Mouse (Mus musculus): ENCODE measurements around the gene Insr.
"Not testable (repeated sequence)": the region's sequence is repeated elsewhere in the genome, so short reads cannot be mapped to it uniquely, and the experiment has no call there.

Gene Insr

GRCm38 (mm10) chr8:3278934-3279720 lies at the start of gene Insr:
Gene Insr, minus strand, starts transcription at chr8:3279617.
- DNase-seq, result peak; percentile 96

- no peak for DNase-seq
These were observed 48.3 kb upstream of the Insr start for GRCm38 (mm10) chr8:3327538-3328245.

- no peak for DNase-seq
These were observed 47.6 kb upstream of the Insr start for GRCm38 (mm10) chr8:3327056-3327455.

- DNase-seq, result no peak
These were observed 44.8 kb upstream of the Insr start for GRCm38 (mm10) chr8:3324253-3324652.

GRCm38 (mm10) chr8:3319267-3319666 lies 39.9 kb upstream of the Insr start:
- not testable (repeated sequence) for DNase-seq

- no peak for DNase-seq
These were observed 37.2 kb upstream of the Insr start for GRCm38 (mm10) chr8:3316585-3316984.

- DNase-seq, result no peak
These were observed 34.9 kb upstream of the Insr start for GRCm38 (mm10) chr8:3314345-3314744.

- DNase-seq, result no peak
These were observed 34.4 kb upstream of the Insr start for GRCm38 (mm10) chr8:3313843-3314242.

- not testable (repeated sequence) for DNase-seq
These were observed 34.0 kb upstream of the Insr start for GRCm38 (mm10) chr8:3313417-3313816.

GRCm38 (mm10) chr8:3311482-3311881 lies 32.1 kb upstream of the Insr start:
- DNase-seq, result no peak

- no peak for DNase-seq
These were observed 30.2 kb upstream of the Insr start for GRCm38 (mm10) chr8:3309636-3310035.

GRCm38 (mm10) chr8:3308205-3308800 lies 28.9 kb upstream of the Insr start:
- DNase-seq, result not testable (repeated sequence)

- no peak for DNase-seq
These were observed 22.7 kb upstream of the Insr start for GRCm38 (mm10) chr8:3302131-3302530.

- DNase-seq, result no peak
These were observed 19.9 kb upstream of the Insr start for GRCm38 (mm10) chr8:3299322-3299721.

- DNase-seq, result no peak
These were observed 6.4 kb upstream of the Insr start for GRCm38 (mm10) chr8:3285824-3286223.

GRCm38 (mm10) chr8:3284656-3285055 lies 5.2 kb upstream of the Insr start:
- no peak for DNase-seq

GRCm38 (mm10) chr8:3281296-3281695 lies 1.9 kb upstream of the Insr start:
- no peak for DNase-seq

GRCm38 (mm10) chr8:3280266-3280910 lies 971 bp upstream of the Insr start:
- DNase-seq, result peak in 1 of 2 experiments; percentile 26

- DNase-seq, result peak in 1 of 2 experiments; percentile 16
These were observed 282 bp upstream of the Insr start for GRCm38 (mm10) chr8:3279721-3280077.

- peak in 1 of 2 experiments; percentile 10 for DNase-seq
These were observed 1.1 kb downstream of the Insr start for GRCm38 (mm10) chr8:3278181-3278820.

- DNase-seq, result no peak
These were observed 2.2 kb downstream of the Insr start for GRCm38 (mm10) chr8:3277266-3277665.

GRCm38 (mm10) chr8:3276009-3276408 lies 3.4 kb downstream of the Insr start:
- DNase-seq, result no peak

- DNase-seq, result no peak
These were observed 4.2 kb downstream of the Insr start for GRCm38 (mm10) chr8:3275189-3275588.

All from cerebellum, postnatal 36 days (tissue).